Mouse (Mus musculus) myocyte (in vitro differentiated cells): ENCODE measurements at regions not wholly inside any gene's neighbourhood (a gene's known extent, or its start where the extent isn't known, plus 50 kb on each side); places are given as distances from the start of the nearest gene placed in this dataset.
A peak's percentile ranks its signal among the peaks of the same experiment; 100 is the strongest.

Experiments used
- H3K27me3 ChIP-seq: one replicate; pipeline ENCODE4 v1.6.1; 2011; ENCODE audit not compliant: control insufficient read depth, insufficient read depth, insufficient read length
- H3K36me3 ChIP-seq: one replicate; pipeline ENCODE4 v1.6.1; 2011; ENCODE audit not compliant: control insufficient read depth, insufficient read depth
- H3K4me2 ChIP-seq: one replicate; pipeline ENCODE4 v1.6.1; 2011; ENCODE audit warnings: low read depth, control low read depth
- H3K4me3 ChIP-seq: one replicate; pipeline ENCODE4 v1.5.1; 2011; ENCODE audit warnings: mild to moderate bottlenecking, control low read depth, moderate library complexity
- H3K79me2 ChIP-seq: one replicate; pipeline ENCODE4 v1.6.1; 2011; ENCODE audit not compliant: control insufficient read depth, insufficient read depth
- H3ac ChIP-seq: one replicate; pipeline ENCODE4 v1.6.1; 2011; ENCODE audit not compliant: control insufficient read depth, insufficient read length
- CEBPB ChIP-seq: IDR thresholded peaks from 2 replicates; pipeline ENCODE4 v1.6.1; 2011; ENCODE audit warnings: mild to moderate bottlenecking, moderate library complexity; ENCODE audit not compliant: poor library complexity, insufficient read depth, severe bottlenecking
- E2F4 ChIP-seq: IDR thresholded peaks from one replicate; pipeline ENCODE4 v1.6.1; 2011; ENCODE audit warnings: mild to moderate bottlenecking, control low read depth, moderate library complexity; ENCODE audit not compliant: insufficient read depth
- MAX ChIP-seq: IDR thresholded peaks from one replicate; pipeline ENCODE4 v1.6.1; 2011; ENCODE audit warnings: low read depth, mild to moderate bottlenecking, control low read depth
- MYOD1 ChIP-seq, 3 experiments: IDR thresholded peaks; one replicate each; pipeline ENCODE4 v1.6.1; 2011; ENCODE audit warnings: control low read depth in 2 of 3, low read depth in 2 of 3, mild to moderate bottlenecking in 2 of 3, moderate library complexity in 1 of 3; ENCODE audit not compliant: insufficient read length in 2 of 3, control insufficient read depth in 1 of 3
- MYOG ChIP-seq, 3 experiments: IDR thresholded peaks; one replicate each; pipeline ENCODE4 v1.6.1; 2011; ENCODE audit warnings: control low read depth in 2 of 3, low read depth in 2 of 3, mild to moderate bottlenecking in 2 of 3; ENCODE audit not compliant: insufficient read length in 2 of 3, control insufficient read depth in 1 of 3, insufficient read depth in 1 of 3
- POLR2A ChIP-seq: IDR thresholded peaks from one replicate; pipeline ENCODE4 v1.6.1; 2011; ENCODE audit warnings: low read depth, mild to moderate bottlenecking, control low read depth, moderate library complexity; ENCODE audit not compliant: insufficient read length
- POLR2AphosphoS2 ChIP-seq: IDR thresholded peaks from one replicate; pipeline ENCODE4 v1.6.1; 2011; ENCODE audit warnings: low read depth, control low read depth; ENCODE audit not compliant: insufficient read length
- REST ChIP-seq: IDR thresholded peaks from one replicate; pipeline ENCODE4 v1.6.1; 2011; ENCODE audit warnings: mild to moderate bottlenecking, control low read depth, moderate library complexity; ENCODE audit not compliant: insufficient read depth, insufficient read length
- SRF ChIP-seq: IDR thresholded peaks from one replicate; pipeline ENCODE4 v1.6.1; 2011; ENCODE audit warnings: low read depth; ENCODE audit not compliant: control insufficient read depth, insufficient read length
- TCF12 ChIP-seq: IDR thresholded peaks from one replicate; pipeline ENCODE4 v1.6.1; 2011; ENCODE audit warnings: mild to moderate bottlenecking, control low read depth; ENCODE audit not compliant: poor library complexity, insufficient read depth, severe bottlenecking
- TCF3 ChIP-seq: IDR thresholded peaks from one replicate; pipeline ENCODE4 v1.6.1; 2011; ENCODE audit warnings: low read depth, control low read depth; ENCODE audit not compliant: insufficient read length
- USF1 ChIP-seq: IDR thresholded peaks from one replicate; pipeline ENCODE4 v1.6.1; 2011; ENCODE audit warnings: low read depth, mild to moderate bottlenecking, control low read depth, moderate library complexity

- Histone ChIP-seq H3K27me3 (no peaks in the 10 kb centered on the region), H3K4me3 (no peak overlapping the region), H3K4me2 (no peak overlapping the region), H3K36me3 (no peaks in the 10 kb centered on the region), H3ac (no peak overlapping the region), H3K79me2 (no peaks in the 10 kb centered on the region)
- TF ChIP-seq E2F4 (no peak), MYOD1 (IDR thresholded peaks at IDR 0.05; ENCODE audit: control insufficient read depth in 1 of 3, insufficient read length in 2 of 3, low read depth in 2 of 3) (no peak), POLR2AphosphoS2 (no peak), CEBPB (no peak), SRF (no peak), MAX (no peak), REST (no peak), POLR2A (no peak), USF1 (no peak), MYOG (IDR thresholded peaks at IDR 0.05; ENCODE audit: control insufficient read depth in 1 of 3, insufficient read depth in 1 of 3, insufficient read length in 2 of 3, low read depth in 2 of 3) (no peak), TCF12 (no peak), TCF3 (no peak)
Measured at GRCm38 (mm10) chr7:70524251-70524650, 157.7 kb upstream of the Nr2f2 start.

- TF ChIP-seq USF1 (no peak), CEBPB (no peak), POLR2AphosphoS2 (no peak), REST (no peak), MYOD1 (IDR thresholded peaks at IDR 0.05; ENCODE audit: control insufficient read depth in 1 of 3, insufficient read length in 2 of 3, low read depth in 2 of 3) (no peak), POLR2A (no peak), TCF3 (no peak), MAX (no peak), TCF12 (no peak), SRF (no peak), MYOG (IDR thresholded peaks at IDR 0.05; ENCODE audit: control insufficient read depth in 1 of 3, insufficient read depth in 1 of 3, insufficient read length in 2 of 3, low read depth in 2 of 3) (no peak), E2F4 (no peak)
- Histone ChIP-seq H3K4me2 (no peak overlapping the region), H3ac (no peak overlapping the region), H3K27me3 (no peaks in the 10 kb centered on the region), H3K4me3 (no peak overlapping the region), H3K36me3 (no peaks in the 10 kb centered on the region), H3K79me2 (no peaks in the 10 kb centered on the region)
Measured at GRCm38 (mm10) chr7:70516741-70517140, 150.2 kb upstream of the Nr2f2 start.

DNA sequence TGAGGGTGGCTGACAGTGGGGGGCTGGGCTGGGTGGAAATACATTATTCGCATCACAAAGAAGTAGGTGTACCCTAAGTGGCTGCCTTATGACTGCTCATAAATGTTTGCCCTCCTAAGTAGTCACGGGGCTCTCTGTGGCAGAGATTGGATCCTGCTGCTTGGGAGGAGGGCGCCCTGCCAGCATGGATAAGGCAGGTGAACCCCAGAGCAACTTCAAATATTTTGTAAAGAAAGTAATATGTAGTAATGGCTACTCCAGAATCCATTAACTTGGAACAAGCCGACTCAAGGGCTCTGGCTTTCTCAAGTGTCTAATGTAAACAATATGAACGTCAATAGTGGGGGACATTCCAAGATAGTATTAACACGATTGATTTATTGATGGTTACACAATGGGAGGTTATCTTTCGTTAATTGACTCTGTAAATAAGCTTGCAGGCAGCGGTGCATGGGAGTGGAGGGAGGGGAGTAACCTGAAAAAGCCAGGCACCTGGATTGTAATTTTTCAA, 148.9 kb upstream of the Nr2f2 start:
- Histone ChIP-seq H3ac (no peak overlapping the region), H3K4me3 (no peak overlapping the region), H3K4me2 (peak overlapping the region; percentile 36), H3K79me2 (no peaks in the 10 kb centered on the region), H3K27me3 (no peaks in the 10 kb centered on the region), H3K36me3 (no peaks in the 10 kb centered on the region)
- TF ChIP-seq CEBPB (no peak), TCF3 (no peak), MYOG (IDR thresholded peaks at IDR 0.05; ENCODE audit: control insufficient read depth in 1 of 3, insufficient read depth in 1 of 3, insufficient read length in 2 of 3, low read depth in 2 of 3) (no peak), TCF12 (no peak), E2F4 (no peak), SRF (no peak), MYOD1 (IDR thresholded peaks at IDR 0.05; ENCODE audit: control insufficient read depth in 1 of 3, insufficient read length in 2 of 3, low read depth in 2 of 3) (no peak), REST (no peak), MAX (no peak), POLR2AphosphoS2 (no peak), USF1 (no peak), POLR2A (no peak)

- Histone ChIP-seq H3K4me3 (no peak overlapping the region), H3K4me2 (peak overlapping the region; percentile 36), H3K27me3 (no peaks in the 10 kb centered on the region), H3K79me2 (no peaks in the 10 kb centered on the region), H3ac (no peak overlapping the region), H3K36me3 (no peaks in the 10 kb centered on the region)
- no peak for TF ChIP-seq TCF12
- TF ChIP-seq POLR2AphosphoS2 = no peak
- TF ChIP-seq REST = no peak
- no peak for TF ChIP-seq E2F4
- TF ChIP-seq POLR2A = no peak
- no peak for TF ChIP-seq SRF
- no peak for TF ChIP-seq USF1
- no peak for TF ChIP-seq MYOD1 (IDR thresholded peaks at IDR 0.05; ENCODE audit: control insufficient read depth in 1 of 3, insufficient read length in 2 of 3, low read depth in 2 of 3)
- no peak for TF ChIP-seq MYOG (IDR thresholded peaks at IDR 0.05; ENCODE audit: control insufficient read depth in 1 of 3, insufficient read depth in 1 of 3, insufficient read length in 2 of 3, low read depth in 2 of 3)
- no peak for TF ChIP-seq CEBPB
- TF ChIP-seq MAX = no peak
Measured at GRCm38 (mm10) chr7:70514666-70515065, 148.1 kb upstream of the Nr2f2 start.

DNA sequence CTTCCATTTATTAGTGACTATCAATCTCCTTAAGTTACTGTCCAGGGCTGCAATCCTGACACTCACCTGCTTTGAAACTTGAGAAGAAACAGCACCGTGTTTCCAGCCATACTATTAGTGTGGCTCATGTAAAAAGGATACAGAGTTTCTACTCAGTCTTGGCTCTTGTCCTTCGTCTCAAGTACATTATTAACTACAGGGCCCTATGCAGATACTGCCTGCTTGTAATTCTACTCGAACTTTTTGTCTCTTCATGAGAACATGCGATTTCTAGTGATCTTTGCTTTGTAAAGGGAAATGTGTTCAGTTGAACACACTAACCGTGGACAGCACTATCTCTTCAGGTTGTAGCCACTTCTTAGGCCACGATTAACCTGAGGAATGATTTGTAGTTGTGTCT, 145.8 kb upstream of the Nr2f2 start:
- no peaks in the 10 kb centered on the region for H3K36me3 ChIP-seq
- no peak overlapping the region for H3K4me3 ChIP-seq
- no peaks in the 10 kb centered on the region for H3K27me3 ChIP-seq
- no peaks in the 10 kb centered on the region for H3K79me2 ChIP-seq
- no peak overlapping the region for H3K4me2 ChIP-seq
- no peak overlapping the region for H3ac ChIP-seq
- TF ChIP-seq TCF12 (no peak), POLR2A (no peak), TCF3 (no peak), E2F4 (no peak), MAX (no peak), MYOD1 (IDR thresholded peaks at IDR 0.05; ENCODE audit: control insufficient read depth in 1 of 3, insufficient read length in 2 of 3, low read depth in 2 of 3) (no peak), SRF (no peak), MYOG (IDR thresholded peaks at IDR 0.05; ENCODE audit: control insufficient read depth in 1 of 3, insufficient read depth in 1 of 3, insufficient read length in 2 of 3, low read depth in 2 of 3) (no peak), REST (no peak), POLR2AphosphoS2 (no peak), CEBPB (no peak), USF1 (no peak)
